Mouse (Mus musculus) retina, embryonic 14.5 days (tissue): ENCODE measurements around the gene Nfyb.

Experiments
- DNase-seq: peaks from one replicate; pipeline ENCODE4 v3.0.0-alpha.2; 2015; ENCODE audit warnings: low spot score

Nfyb gene

GRCm38 (mm10) chr10:82744296-82744695 is 19.6 kb downstream of the Nfyb start:
- no peak for DNase-seq

DNA sequence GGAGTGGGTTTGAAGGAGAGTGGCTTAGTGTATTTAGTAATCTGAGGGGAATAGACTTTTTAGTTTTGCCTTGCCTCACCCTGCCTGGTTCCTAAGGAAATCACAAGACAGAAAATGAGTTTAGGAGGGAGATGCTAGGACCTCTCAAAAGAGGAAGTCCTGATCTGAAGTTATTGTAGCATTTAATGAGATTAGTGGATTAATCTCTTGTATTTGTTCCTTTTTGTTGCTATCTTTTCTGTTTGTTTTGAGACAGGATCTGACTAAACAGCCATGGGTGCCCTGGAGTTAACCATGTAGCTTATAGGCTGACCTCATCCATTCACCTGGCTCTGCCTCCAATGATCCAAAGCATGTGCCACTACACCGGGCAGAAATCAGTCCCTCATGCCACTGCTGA is 21.4 kb downstream of the Nfyb start:
- DNase-seq, result no peak

DNA sequence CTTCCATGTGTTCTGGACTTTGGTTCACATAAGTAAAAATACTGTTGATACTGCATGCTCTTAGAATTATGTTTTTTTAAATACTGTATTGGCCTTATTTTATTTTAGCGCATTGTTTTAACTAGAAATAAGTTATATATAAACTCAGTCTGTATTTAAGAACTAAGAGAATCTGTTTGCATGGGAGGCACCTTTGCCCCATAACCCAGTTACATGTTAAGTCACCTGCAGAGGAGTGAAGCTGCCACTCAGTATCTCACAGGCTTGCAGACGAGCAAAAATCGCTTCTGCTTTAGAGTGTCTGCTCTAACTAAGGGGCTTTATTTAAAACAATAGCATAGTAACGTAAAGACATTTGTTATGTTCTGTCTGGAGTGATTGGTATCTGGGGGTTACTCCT is 22.1 kb downstream of the Nfyb start:
- DNase-seq, result no peak

- DNase-seq, result no peak
These were observed 22.6 kb downstream of the Nfyb start for GRCm38 (mm10) chr10:82741354-82741753.

DNA sequence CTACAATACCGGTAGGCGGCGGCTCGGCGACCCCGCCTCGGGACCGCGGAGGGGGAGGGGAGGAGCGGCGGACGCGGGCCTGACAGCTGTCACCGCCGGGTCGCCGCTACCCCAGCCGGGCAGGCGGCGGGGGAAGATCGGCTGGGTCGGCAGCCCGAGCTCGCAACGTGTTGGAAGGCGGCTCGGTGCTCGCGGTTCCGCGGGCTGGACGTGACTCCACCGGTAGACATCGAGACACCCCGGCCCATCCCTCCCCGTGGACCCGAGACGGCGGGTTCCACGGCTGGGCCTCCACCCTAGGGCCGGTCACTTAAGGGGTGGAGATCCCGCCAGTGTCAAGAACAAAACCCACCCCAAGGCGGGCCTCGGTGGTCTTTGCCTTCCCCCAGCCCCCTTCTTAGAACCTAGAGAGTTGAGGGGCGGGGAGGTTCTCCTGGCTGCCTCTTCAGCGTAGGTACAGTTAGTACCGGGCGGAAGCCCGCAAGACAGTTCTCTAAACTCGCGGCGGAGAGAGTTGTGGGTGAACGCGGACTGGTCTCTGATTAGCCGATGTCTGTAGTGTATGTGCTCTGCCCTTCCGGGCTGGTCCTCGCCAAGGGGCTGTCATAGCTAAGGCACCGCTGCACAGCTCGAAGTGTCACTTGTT is 64.5 kb downstream of the Nfyb start:
- DNase-seq, result peak; percentile 48

DNA sequence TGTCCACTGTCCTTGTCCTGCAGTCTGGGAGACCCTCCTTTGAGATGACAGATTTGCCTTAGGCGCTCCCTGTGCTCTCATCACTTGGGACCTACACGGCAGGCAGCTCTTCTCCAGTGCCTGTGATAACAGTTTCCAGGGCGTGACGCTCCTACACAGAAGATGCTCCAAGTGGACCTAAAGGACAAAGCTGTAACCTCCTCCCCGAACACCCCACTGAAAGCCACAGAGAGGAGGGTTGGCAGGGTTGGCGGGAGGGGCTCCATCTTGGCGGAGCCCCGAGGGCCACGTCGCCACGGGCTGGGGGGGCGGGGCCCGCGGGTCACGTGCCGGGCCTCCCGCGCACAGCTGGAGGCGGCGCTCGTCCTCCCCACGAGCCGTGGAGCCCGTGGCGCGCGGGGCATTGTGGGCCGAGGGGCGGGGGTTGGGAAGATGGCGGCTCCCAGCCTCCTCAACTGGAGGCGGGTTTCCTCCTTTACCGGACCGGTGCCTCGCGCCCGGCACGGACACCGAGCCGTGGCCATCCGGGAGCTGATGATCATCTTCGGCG is 65.2 kb downstream of the Nfyb start:
- DNase-seq, result peak; percentile 89
